Mouse (Mus musculus): ENCODE results near the gene Akr1cl. TPM values are rescaled to one million over a fixed set of nuclear protein-coding genes. Genes with fewer than 3 reads are reported as not detected.

Gene Akr1cl
- polyA plus RNA-seq, 1 experiment = not detected

DNA sequence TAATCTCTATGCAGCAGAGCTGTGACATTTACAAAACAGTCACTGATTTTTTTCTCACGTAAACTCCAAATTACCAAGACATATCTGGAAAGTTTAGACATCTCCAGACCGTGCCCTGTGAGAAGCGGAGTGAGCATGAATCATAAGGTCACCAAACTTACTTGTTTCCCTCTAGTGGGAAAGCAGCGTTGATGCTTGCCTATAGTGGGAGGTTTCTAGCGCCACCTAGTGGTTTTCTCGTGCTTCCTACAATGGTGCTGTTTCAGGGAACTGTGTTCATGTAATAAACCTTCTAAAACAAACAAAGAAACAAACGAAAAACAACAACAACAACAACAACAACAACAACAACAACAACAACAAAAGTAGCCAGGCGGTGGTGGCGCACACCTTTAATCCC, 22.4 kb downstream of the Akr1cl start:
- TF ChIP-seq GATA1 (IDR thresholded peaks at IDR 0.05; ENCODE audit: borderline replicate concordance, low read length) (no peak), FLI1 (IDR thresholded peaks at IDR 0.05; ENCODE audit: low read length) (no peak)

GRCm38 (mm10) chr1:65005575-65005974, 27.0 kb downstream of the Akr1cl start:
- H3K4me1 ChIP-seq = no peaks in the 10 kb centered on the region
- peaks cover 7% of the 10 kb centered on the region for H3K27me3 ChIP-seq (replicated peaks)
- peaks cover 19% of the 10 kb centered on the region for H3K9me3 ChIP-seq
- no peak overlapping the region for H3K4me3 ChIP-seq (replicated peaks)
- TF ChIP-seq FLI1 (IDR thresholded peaks at IDR 0.05; ENCODE audit: low read length) (no peak), GATA1 (IDR thresholded peaks at IDR 0.05; ENCODE audit: borderline replicate concordance, low read length) (no peak)
- H3K36me3 ChIP-seq (replicated peaks; ENCODE audit: low read length) = no peaks in the 10 kb centered on the region

More for the DNA sequence above, 22.4 kb downstream of the Akr1cl start:
- no peaks in the 10 kb centered on the region for H3K27me3 ChIP-seq (replicated peaks)
- H3K4me3 ChIP-seq (replicated peaks) = no peak overlapping the region
- H3K36me3 ChIP-seq (replicated peaks; ENCODE audit: low read length) = no peaks in the 10 kb centered on the region
- no peaks in the 10 kb centered on the region for H3K4me1 ChIP-seq
- H3K9me3 ChIP-seq = peaks cover 9% of the 10 kb centered on the region

DNA sequence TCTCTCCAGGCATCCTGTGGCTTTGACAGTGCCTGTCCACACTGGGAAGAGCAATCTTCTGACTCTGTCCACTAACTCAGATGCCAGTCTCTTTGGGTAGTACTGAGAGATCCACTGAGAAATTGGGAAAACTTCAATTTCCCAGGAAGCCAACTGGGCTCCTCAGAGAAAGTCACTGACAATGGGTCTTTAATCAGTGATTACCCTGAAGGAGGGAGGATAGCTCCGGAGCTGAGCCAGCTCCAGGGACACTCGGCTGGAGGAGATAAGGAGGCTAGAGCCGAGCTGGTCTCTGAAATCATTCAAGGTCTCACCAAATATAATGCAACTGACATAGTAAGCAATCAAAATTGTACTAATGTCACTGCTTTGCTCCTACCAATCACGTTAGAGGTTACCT, 28.0 kb downstream of the Akr1cl start:
- Histone ChIP-seq H3K4me3 (replicated peaks) (no peak overlapping the region), H3K27me3 (replicated peaks) (peaks cover 7% of the 10 kb centered on the region), H3K4me1 (no peaks in the 10 kb centered on the region), H3K36me3 (replicated peaks; ENCODE audit: low read length) (no peaks in the 10 kb centered on the region), H3K9me3 (peaks cover 19% of the 10 kb centered on the region)
- TF ChIP-seq GATA1 (IDR thresholded peaks at IDR 0.05; ENCODE audit: borderline replicate concordance, low read length) (no peak), FLI1 (IDR thresholded peaks at IDR 0.05; ENCODE audit: low read length) (no peak)

GRCm38 (mm10) chr1:64993206-64993605, 39.4 kb downstream of the Akr1cl start:
- H3K9me3 ChIP-seq = no peaks in the 10 kb centered on the region
- H3K27me3 ChIP-seq (replicated peaks) = peaks cover 6% of the 10 kb centered on the region
- H3K4me3 ChIP-seq (replicated peaks) = no peak overlapping the region
- TF ChIP-seq GATA1 (IDR thresholded peaks at IDR 0.05; ENCODE audit: borderline replicate concordance, low read length) (no peak), FLI1 (IDR thresholded peaks at IDR 0.05; ENCODE audit: low read length) (no peak)
- peaks cover 6% of the 10 kb centered on the region; the same call in 1 of the 2 replicates for H3K4me1 ChIP-seq
- H3K36me3 ChIP-seq (replicated peaks; ENCODE audit: low read length) = no peaks in the 10 kb centered on the region

DNA sequence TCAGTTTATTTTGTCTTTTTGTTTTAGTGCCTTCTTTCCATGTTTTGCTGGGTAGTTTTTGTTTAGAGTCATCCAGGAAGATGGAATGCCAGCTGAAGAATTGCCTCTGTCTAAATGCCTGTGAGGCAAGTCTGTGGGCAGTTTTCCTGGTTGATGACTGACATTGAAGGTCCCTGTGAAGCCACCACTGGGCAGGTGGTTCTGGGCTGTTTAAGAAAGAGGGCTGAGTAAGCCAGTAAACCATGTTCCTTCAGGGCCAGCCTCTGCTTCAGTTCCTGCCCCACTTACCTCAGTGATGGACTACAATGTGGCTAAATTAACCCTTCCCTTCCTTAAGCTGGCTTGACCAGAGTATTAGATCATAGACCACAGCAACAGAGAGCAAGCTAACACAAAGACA, 44.4 kb downstream of the Akr1cl start:
- H3K4me3 ChIP-seq (replicated peaks) = no peak overlapping the region
- peaks cover 8% of the 10 kb centered on the region for H3K4me1 ChIP-seq
- no peaks in the 10 kb centered on the region for H3K36me3 ChIP-seq (replicated peaks; ENCODE audit: low read length)
- H3K27me3 ChIP-seq (replicated peaks) = peaks cover 8% of the 10 kb centered on the region
- TF ChIP-seq FLI1 (IDR thresholded peaks at IDR 0.05; ENCODE audit: low read length) (no peak), GATA1 (IDR thresholded peaks at IDR 0.05; ENCODE audit: borderline replicate concordance, low read length) (no peak)
- no peaks in the 10 kb centered on the region for H3K9me3 ChIP-seq

DNA sequence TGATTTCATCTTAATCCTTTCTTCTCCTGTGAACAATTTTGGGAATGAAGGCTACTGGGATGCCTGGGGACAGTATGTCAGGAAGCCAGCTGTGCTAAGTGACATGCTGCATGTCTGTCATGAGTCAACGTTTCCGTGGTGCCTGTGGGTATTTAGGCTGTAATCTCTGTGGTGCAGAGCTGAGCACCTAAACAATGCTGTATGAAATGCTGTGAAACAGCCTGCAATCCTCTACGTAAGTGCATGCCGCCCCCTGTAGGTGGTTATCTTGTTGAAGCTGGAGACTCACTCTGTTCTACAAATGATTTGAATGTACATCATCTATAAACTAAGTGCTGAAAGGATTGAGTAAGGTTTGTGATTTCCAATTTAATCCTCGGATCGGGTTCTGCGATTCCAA, 46.4 kb downstream of the Akr1cl start:
- peaks cover 8% of the 10 kb centered on the region for H3K27me3 ChIP-seq (replicated peaks)
- no peak for TF ChIP-seq GATA1 (IDR thresholded peaks at IDR 0.05; ENCODE audit: borderline replicate concordance, low read length)
- no peak for TF ChIP-seq FLI1 (IDR thresholded peaks at IDR 0.05; ENCODE audit: low read length)
- peak overlapping the region; percentile 16 for H3K4me3 ChIP-seq (replicated peaks)
- no peaks in the 10 kb centered on the region for H3K36me3 ChIP-seq (replicated peaks; ENCODE audit: low read length)
- H3K4me1 ChIP-seq = peaks cover 8% of the 10 kb centered on the region
- H3K9me3 ChIP-seq = no peaks in the 10 kb centered on the region

- TF ChIP-seq GATA1 (IDR thresholded peaks at IDR 0.05; ENCODE audit: borderline replicate concordance, low read length) (no peak), FLI1 (IDR thresholded peaks at IDR 0.05; ENCODE audit: low read length) (no peak)
- Histone ChIP-seq H3K9me3 (no peaks in the 10 kb centered on the region), H3K4me1 (peaks cover 7% of the 10 kb centered on the region), H3K36me3 (replicated peaks; ENCODE audit: low read length) (no peaks in the 10 kb centered on the region), H3K27me3 (replicated peaks) (peaks cover 2% of the 10 kb centered on the region), H3K4me3 (replicated peaks) (no peak overlapping the region)
These were observed 49.3 kb downstream of the Akr1cl start for GRCm38 (mm10) chr1:64983247-64983646.

DNA sequence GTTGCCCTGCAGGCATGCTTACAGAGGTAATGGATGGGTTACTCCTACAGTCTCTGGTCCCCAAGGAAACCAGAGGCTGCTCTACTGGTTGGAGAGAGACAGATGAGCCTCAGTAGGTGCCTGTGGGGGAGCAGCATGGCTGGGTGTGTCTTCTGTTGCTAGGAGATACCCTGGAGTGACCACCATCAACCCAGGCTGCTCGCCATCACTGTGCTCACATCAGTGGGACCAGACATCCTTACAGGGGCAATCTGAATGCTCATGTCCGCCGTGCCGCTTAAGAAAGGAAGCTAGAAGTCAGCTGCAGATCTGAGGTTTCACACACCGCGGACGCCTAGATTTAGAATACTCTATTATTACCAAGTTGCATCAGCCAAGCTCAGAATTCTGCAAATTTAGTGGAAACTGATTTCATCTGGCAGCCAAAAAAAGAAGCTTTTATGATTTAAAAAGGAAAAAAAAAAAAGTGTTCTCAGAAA, 54.2 kb downstream of the Akr1cl start:
- no peaks in the 10 kb centered on the region for H3K27me3 ChIP-seq (replicated peaks)
- TF ChIP-seq FLI1 (IDR thresholded peaks at IDR 0.05; ENCODE audit: low read length) (no peak), GATA1 (IDR thresholded peaks at IDR 0.05; ENCODE audit: borderline replicate concordance, low read length) (no peak)
- no peak overlapping the region for H3K4me3 ChIP-seq (replicated peaks)
- no peaks in the 10 kb centered on the region for H3K36me3 ChIP-seq (replicated peaks; ENCODE audit: low read length)
- H3K9me3 ChIP-seq = no peaks in the 10 kb centered on the region
- H3K4me1 ChIP-seq = peaks cover 6% of the 10 kb centered on the region; the same call in 1 of the 2 replicates

DNA sequence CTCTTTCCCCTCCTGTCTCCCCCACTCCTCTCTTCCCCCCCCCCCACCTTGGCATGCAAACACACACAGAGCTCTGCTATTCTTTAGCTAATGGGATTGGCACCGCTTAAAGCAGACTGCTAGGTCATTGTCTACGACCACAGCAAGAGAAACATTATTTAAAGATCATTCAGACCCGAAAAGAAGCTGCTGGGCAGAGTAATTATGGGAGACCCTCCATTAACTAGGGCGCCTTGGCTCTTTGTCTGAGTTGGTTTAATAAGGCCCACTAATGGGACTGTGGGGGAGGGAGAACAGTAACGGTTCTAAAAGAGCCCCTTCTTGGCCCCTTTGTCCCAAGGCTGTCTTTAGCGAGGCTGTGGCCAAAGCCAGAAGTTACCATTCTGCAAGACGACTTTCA, 57.2 kb downstream of the Akr1cl start:
- H3K27me3 ChIP-seq (replicated peaks) = no peaks in the 10 kb centered on the region
- no peaks in the 10 kb centered on the region for H3K9me3 ChIP-seq
- peaks cover 13% of the 10 kb centered on the region for H3K4me1 ChIP-seq
- no peak overlapping the region for H3K4me3 ChIP-seq (replicated peaks)
- no peak for TF ChIP-seq GATA1 (IDR thresholded peaks at IDR 0.05; ENCODE audit: borderline replicate concordance, low read length)
- no peak for TF ChIP-seq FLI1 (IDR thresholded peaks at IDR 0.05; ENCODE audit: low read length)
- H3K36me3 ChIP-seq (replicated peaks; ENCODE audit: low read length) = no peaks in the 10 kb centered on the region

DNA sequence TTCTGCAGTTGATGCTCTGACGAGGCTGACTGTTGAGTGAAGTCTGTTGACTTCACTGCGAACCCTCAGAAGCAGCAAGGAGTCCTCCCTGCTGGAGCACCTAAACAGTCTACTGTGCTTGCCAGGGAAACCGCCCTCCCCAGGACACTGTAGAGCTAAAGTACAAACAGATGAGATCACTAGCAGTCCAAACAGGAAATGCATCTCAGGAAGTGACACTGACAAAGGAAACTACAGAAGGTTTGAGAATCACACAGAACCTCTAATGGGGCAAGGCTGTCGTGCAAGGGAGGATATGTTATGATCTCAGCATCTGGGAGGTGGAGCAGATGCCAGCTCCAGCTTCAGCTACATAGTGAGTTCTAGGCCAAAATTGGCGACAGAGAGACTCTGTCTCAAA, 61.9 kb downstream of the Akr1cl start:
- TF ChIP-seq FLI1 (IDR thresholded peaks at IDR 0.05; ENCODE audit: low read length) (no peak), GATA1 (IDR thresholded peaks at IDR 0.05; ENCODE audit: borderline replicate concordance, low read length) (no peak)
- no peaks in the 10 kb centered on the region for H3K9me3 ChIP-seq
- H3K36me3 ChIP-seq (replicated peaks; ENCODE audit: low read length) = no peaks in the 10 kb centered on the region
- H3K4me3 ChIP-seq (replicated peaks) = no peak overlapping the region
- no peaks in the 10 kb centered on the region for H3K27me3 ChIP-seq (replicated peaks)
- peaks cover 7% of the 10 kb centered on the region for H3K4me1 ChIP-seq

Other genes starting within 250 kb of the Akr1cl start
- 0.89 TPM in 1 of 2 replicates, not detected in the other for gene Plekhm3, start 75.9 kb downstream of the Akr1cl start, polyA plus RNA-seq (2012; ENCODE audit: insufficient read depth, low replicate concordance)
- gene Cryge, start 18.4 kb upstream of the Akr1cl start, polyA plus RNA-seq (2012; ENCODE audit: insufficient read depth, low replicate concordance) = not detected in 2 replicates
- gene Crygd, start 30.7 kb upstream of the Akr1cl start, polyA plus RNA-seq (2012; ENCODE audit: insufficient read depth, low replicate concordance) = not detected in 2 replicates
- not detected in 2 replicates for gene Crygc, start 40.9 kb upstream of the Akr1cl start, polyA plus RNA-seq (2012; ENCODE audit: insufficient read depth, low replicate concordance)
- not detected in 2 replicates for gene Crygb, start 49.5 kb upstream of the Akr1cl start, polyA plus RNA-seq (2012; ENCODE audit: insufficient read depth, low replicate concordance)
- not detected in 2 replicates for gene Cryga, start 70.6 kb upstream of the Akr1cl start, polyA plus RNA-seq (2012; ENCODE audit: insufficient read depth, low replicate concordance)
- gene Gm28845, start 86.8 kb upstream of the Akr1cl start, polyA plus RNA-seq (2012; ENCODE audit: insufficient read depth, low replicate concordance) = not detected in 2 replicates
- gene D630023F18Rik, start 90.5 kb upstream of the Akr1cl start, polyA plus RNA-seq (2012; ENCODE audit: insufficient read depth, low replicate concordance) = not detected in 2 replicates
- gene Idh1, start 153.7 kb upstream of the Akr1cl start, polyA plus RNA-seq (2012; ENCODE audit: insufficient read depth, low replicate concordance) = 3.3 TPM in 1 of 2 replicates, not detected in the other
- 1.6 and 2.6 TPM in 2 replicates for gene Pikfyve, start 153.9 kb upstream of the Akr1cl start, polyA plus RNA-seq (2012; ENCODE audit: insufficient read depth, low replicate concordance)
- not detected in 2 replicates for gene Pth2r, start 249.3 kb upstream of the Akr1cl start, polyA plus RNA-seq (2012; ENCODE audit: insufficient read depth, low replicate concordance)